Mouse (Mus musculus): ENCODE data around the gene Atp13a1.

The Atp13a1 gene

GRCm38 (mm10) chr8:69790773-69791367, at the start of gene Atp13a1, which contains the start of gene Zfp866:
Gene Atp13a1, plus strand, starts transcription at chr8:69791163.
Gene Zfp866, minus strand, starts transcription at chr8:69791178.
- in situ Hi-C loops (cut with MboI; ENCODE audit: unreplicated experiment in 2 of 2): no loop called here

- in situ Hi-C loops (cut with MboI; ENCODE audit: unreplicated experiment in 2 of 2): no loop called here
These were observed 49.7 kb upstream of the Atp13a1 start for GRCm38 (mm10) chr8:69741231-69741630.

GRCm38 (mm10) chr8:69749544-69750454, 41.2 kb upstream of the Atp13a1 start, which contains the start of gene Zfp963:
Gene Zfp963, minus strand, starts transcription at chr8:69749970.
- in situ Hi-C loops (cut with MboI; ENCODE audit: unreplicated experiment in 2 of 2): no loop called here

- in situ Hi-C loops (cut with MboI; ENCODE audit: unreplicated experiment in 2 of 2): no loop called here
These were observed 38.5 kb upstream of the Atp13a1 start for GRCm38 (mm10) chr8:69752437-69752836.

GRCm38 (mm10) chr8:69758316-69758715, 32.6 kb upstream of the Atp13a1 start:
- in situ Hi-C loops (cut with MboI; ENCODE audit: unreplicated experiment in 2 of 2): no loop called here

- in situ Hi-C loops (cut with MboI; ENCODE audit: unreplicated experiment in 2 of 2): no loop called here
These were observed 29.0 kb upstream of the Atp13a1 start for GRCm38 (mm10) chr8:69761814-69762445.

- in situ Hi-C loops (cut with MboI; ENCODE audit: unreplicated experiment in 2 of 2): no loop called here
These were observed 19.7 kb upstream of the Atp13a1 start for GRCm38 (mm10) chr8:69771221-69771620.

GRCm38 (mm10) chr8:69772106-69772505, 18.9 kb upstream of the Atp13a1 start:
- in situ Hi-C loops (cut with MboI; ENCODE audit: unreplicated experiment in 2 of 2): no loop called here

- in situ Hi-C loops (cut with MboI; ENCODE audit: unreplicated experiment in 2 of 2): no loop called here
These were observed 16.3 kb upstream of the Atp13a1 start, which contains the start of gene Gm20422 for GRCm38 (mm10) chr8:69774503-69775148. Gene Gm20422, minus strand, starts transcription at chr8:69774886.

GRCm38 (mm10) chr8:69775149-69775534, 15.8 kb upstream of the Atp13a1 start:
- in situ Hi-C loops (cut with MboI; ENCODE audit: unreplicated experiment in 2 of 2): no loop called here

- in situ Hi-C loops (cut with MboI; ENCODE audit: unreplicated experiment in 2 of 2): no loop called here
These were observed 13.9 kb upstream of the Atp13a1 start for GRCm38 (mm10) chr8:69777111-69777510.

- in situ Hi-C loops (cut with MboI; ENCODE audit: unreplicated experiment in 2 of 2): no loop called here
These were observed 1.9 kb upstream of the Atp13a1 start for GRCm38 (mm10) chr8:69789105-69789504.

- in situ Hi-C loops (cut with MboI; ENCODE audit: unreplicated experiment in 2 of 2): no loop called here
These were observed 1.2 kb upstream of the Atp13a1 start for GRCm38 (mm10) chr8:69789731-69790130.

GRCm38 (mm10) chr8:69790364-69790763, 599 bp upstream of the Atp13a1 start:
- in situ Hi-C loops (cut with MboI; ENCODE audit: unreplicated experiment in 2 of 2): no loop called here

GRCm38 (mm10) chr8:69791415-69792068, 579 bp downstream of the Atp13a1 start:
- in situ Hi-C loops (cut with MboI; ENCODE audit: unreplicated experiment in 2 of 2): no loop called here

- in situ Hi-C loops (cut with MboI; ENCODE audit: unreplicated experiment in 2 of 2): no loop called here
These were observed 2.7 kb downstream of the Atp13a1 start for GRCm38 (mm10) chr8:69793666-69794065.

GRCm38 (mm10) chr8:69794096-69794495, 3.1 kb downstream of the Atp13a1 start:
- in situ Hi-C loops (cut with MboI; ENCODE audit: unreplicated experiment in 2 of 2): no loop called here

- in situ Hi-C loops (cut with MboI; ENCODE audit: unreplicated experiment in 2 of 2): no loop called here
These were observed 3.9 kb downstream of the Atp13a1 start for GRCm38 (mm10) chr8:69794901-69795300.

GRCm38 (mm10) chr8:69796721-69797345, 5.9 kb downstream of the Atp13a1 start:
- in situ Hi-C loops (cut with MboI; ENCODE audit: unreplicated experiment in 2 of 2): no loop called here

GRCm38 (mm10) chr8:69797661-69798060, 6.7 kb downstream of the Atp13a1 start:
- in situ Hi-C loops (cut with MboI; ENCODE audit: unreplicated experiment in 2 of 2): no loop called here

Data from v-Abl transformed pro-B cells (cell line).